Mouse (Mus musculus): ENCODE measurements around the gene Mcl1. TPM values are rescaled to one million over a fixed set of nuclear protein-coding genes. Genes with fewer than 3 reads are reported as not detected.

The Mcl1 gene
- polyA plus RNA-seq, 1 experiment, result 36.9 TPM

- Histone ChIP-seq H3K9me3 (ENCODE audit: control insufficient read depth, low read length) (no peaks in the 10 kb centered on the region), H3K27me3 (ENCODE audit: control insufficient read depth) (no peaks in the 10 kb centered on the region), H3K4me1 (ENCODE audit: control insufficient read depth) (peaks cover 65% of the 10 kb centered on the region), H3K4me3 (replicated peaks) (no peak overlapping the region), H3K36me3 (ENCODE audit: control insufficient read depth) (peaks cover 78% of the 10 kb centered on the region)
- TF ChIP-seq GATA1 (IDR thresholded peaks at IDR 0.05; ENCODE audit: low read length), result no peak
- no peak for TF ChIP-seq TAL1 (IDR thresholded peaks at IDR 0.05; ENCODE audit: low read length)
Measured at GRCm38 (mm10) chr3:95627763-95628162, 30.8 kb upstream of the Mcl1 start.

DNA sequence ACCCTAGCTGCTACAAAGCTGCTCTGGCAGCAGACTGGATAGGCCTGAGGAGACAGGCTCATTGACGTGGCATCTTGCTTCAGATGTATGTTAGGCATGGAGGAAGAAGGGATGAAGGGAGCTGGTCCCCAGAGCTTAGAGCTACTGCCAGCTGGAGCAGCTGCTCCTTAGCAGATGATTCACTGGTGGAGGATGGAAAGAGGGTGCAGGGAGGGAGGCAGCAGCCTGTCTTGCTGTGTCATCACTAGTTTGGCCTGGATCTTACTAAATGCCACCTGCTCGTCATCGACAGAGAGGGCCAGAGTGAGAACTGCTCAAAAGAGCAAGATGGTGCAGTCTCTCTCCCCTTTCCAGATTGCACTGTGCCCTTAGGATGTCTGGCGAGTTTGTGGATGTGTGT lies 28.8 kb upstream of the Mcl1 start:
- peaks cover 49% of the 10 kb centered on the region for H3K4me1 ChIP-seq (ENCODE audit: control insufficient read depth)
- H3K9me3 ChIP-seq (ENCODE audit: control insufficient read depth, low read length), result no peaks in the 10 kb centered on the region
- H3K36me3 ChIP-seq (ENCODE audit: control insufficient read depth), result peaks cover 89% of the 10 kb centered on the region
- H3K4me3 ChIP-seq (replicated peaks), result no peak overlapping the region
- no peak for TF ChIP-seq GATA1 (IDR thresholded peaks at IDR 0.05; ENCODE audit: low read length)
- TF ChIP-seq TAL1 (IDR thresholded peaks at IDR 0.05; ENCODE audit: low read length), result no peak
- no peaks in the 10 kb centered on the region for H3K27me3 ChIP-seq (ENCODE audit: control insufficient read depth)

DNA sequence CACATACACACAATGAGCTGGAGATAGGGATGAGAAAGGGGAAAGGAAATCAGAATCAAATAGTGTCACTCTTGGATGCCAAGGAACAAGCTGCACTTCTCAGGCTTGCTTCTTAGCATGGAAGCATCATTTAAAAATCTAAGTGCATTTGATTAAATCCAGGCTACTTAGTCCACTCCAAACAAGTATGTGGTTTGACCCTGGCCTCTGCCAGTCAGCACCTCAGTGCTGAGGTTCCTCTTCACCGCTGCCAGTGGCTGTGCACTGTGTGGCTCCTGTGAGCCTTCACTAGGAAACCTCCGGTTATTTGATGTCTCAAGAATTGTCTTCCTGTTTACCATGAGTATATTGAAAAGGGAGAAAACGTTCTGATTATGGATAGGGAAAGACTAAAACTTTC lies 27.7 kb upstream of the Mcl1 start:
- Histone ChIP-seq H3K9me3 (ENCODE audit: control insufficient read depth, low read length) (no peaks in the 10 kb centered on the region), H3K36me3 (ENCODE audit: control insufficient read depth) (peaks cover 100% of the 10 kb centered on the region), H3K4me1 (ENCODE audit: control insufficient read depth) (peaks cover 50% of the 10 kb centered on the region), H3K27me3 (ENCODE audit: control insufficient read depth) (no peaks in the 10 kb centered on the region), H3K4me3 (replicated peaks) (no peak overlapping the region)
- TF ChIP-seq TAL1 (IDR thresholded peaks at IDR 0.05; ENCODE audit: low read length) (no peak), GATA1 (IDR thresholded peaks at IDR 0.05; ENCODE audit: low read length) (no peak)

- Histone ChIP-seq H3K36me3 (ENCODE audit: control insufficient read depth) (peaks cover 100% of the 10 kb centered on the region), H3K9me3 (ENCODE audit: control insufficient read depth, low read length) (no peaks in the 10 kb centered on the region), H3K27me3 (ENCODE audit: control insufficient read depth) (no peaks in the 10 kb centered on the region), H3K4me3 (replicated peaks) (no peak overlapping the region), H3K4me1 (ENCODE audit: control insufficient read depth) (peaks cover 48% of the 10 kb centered on the region)
- no peak for TF ChIP-seq GATA1 (IDR thresholded peaks at IDR 0.05; ENCODE audit: low read length)
- TF ChIP-seq TAL1 (IDR thresholded peaks at IDR 0.05; ENCODE audit: low read length), result no peak
Measured at GRCm38 (mm10) chr3:95631304-95631703, 27.3 kb upstream of the Mcl1 start.

- no peak overlapping the region for H3K4me3 ChIP-seq (replicated peaks)
- H3K9me3 ChIP-seq (ENCODE audit: control insufficient read depth, low read length), result no peaks in the 10 kb centered on the region
- TF ChIP-seq TAL1 (IDR thresholded peaks at IDR 0.05; ENCODE audit: low read length) (no peak), GATA1 (IDR thresholded peaks at IDR 0.05; ENCODE audit: low read length) (no peak)
- H3K36me3 ChIP-seq (ENCODE audit: control insufficient read depth), result peaks cover 100% of the 10 kb centered on the region
- H3K4me1 ChIP-seq (ENCODE audit: control insufficient read depth), result peaks cover 42% of the 10 kb centered on the region
- no peaks in the 10 kb centered on the region for H3K27me3 ChIP-seq (ENCODE audit: control insufficient read depth)
Measured at GRCm38 (mm10) chr3:95632648-95633588, 25.7 kb upstream of the Mcl1 start.

DNA sequence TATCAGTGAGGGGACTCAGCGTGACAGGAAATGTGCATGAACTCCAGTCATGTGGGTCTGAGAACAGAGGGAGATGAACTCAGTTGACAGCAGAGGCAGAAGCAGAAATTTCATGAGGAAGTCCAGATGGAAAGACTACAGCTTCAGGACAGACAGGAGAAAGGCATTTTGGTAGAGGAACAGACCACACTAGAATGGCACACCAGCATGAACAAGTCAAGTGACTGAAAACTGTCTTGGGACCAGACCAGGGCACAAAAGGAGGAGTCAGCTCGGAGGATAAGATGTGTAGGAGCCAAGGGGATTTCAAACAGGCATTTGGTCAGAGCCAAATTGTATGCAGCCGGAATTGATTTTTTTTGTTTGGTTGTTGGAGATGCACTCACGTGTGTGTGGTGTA lies 23.0 kb upstream of the Mcl1 start:
- no peaks in the 10 kb centered on the region for H3K27me3 ChIP-seq (ENCODE audit: control insufficient read depth)
- H3K9me3 ChIP-seq (ENCODE audit: control insufficient read depth, low read length), result no peaks in the 10 kb centered on the region
- TF ChIP-seq GATA1 (IDR thresholded peaks at IDR 0.05; ENCODE audit: low read length), result no peak
- peaks cover 50% of the 10 kb centered on the region for H3K4me1 ChIP-seq (ENCODE audit: control insufficient read depth)
- H3K4me3 ChIP-seq (replicated peaks), result no peak overlapping the region
- H3K36me3 ChIP-seq (ENCODE audit: control insufficient read depth), result peaks cover 99% of the 10 kb centered on the region

DNA sequence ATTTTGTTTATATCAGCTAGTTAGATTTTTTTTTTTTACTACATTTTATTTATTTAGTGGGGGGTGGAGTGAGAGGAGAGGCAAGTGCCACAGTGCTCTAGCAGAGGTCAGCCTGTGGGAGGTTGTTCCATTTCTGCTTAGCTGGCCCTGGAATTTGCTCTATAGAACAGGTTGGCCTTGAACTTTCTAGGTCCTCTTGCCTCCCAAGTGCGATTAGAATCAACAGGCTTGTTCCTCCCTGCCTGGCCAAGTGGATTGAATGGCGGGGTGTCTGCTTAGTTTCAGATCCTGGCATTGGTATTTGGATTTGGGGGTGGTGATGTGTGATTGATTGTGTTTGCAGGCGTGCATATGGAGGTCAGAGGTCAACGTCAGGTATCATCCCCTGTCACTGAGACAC lies 22.5 kb upstream of the Mcl1 start:
- H3K27me3 ChIP-seq (ENCODE audit: control insufficient read depth), result no peaks in the 10 kb centered on the region
- H3K4me3 ChIP-seq (replicated peaks), result no peak overlapping the region
- H3K9me3 ChIP-seq (ENCODE audit: control insufficient read depth, low read length), result no peaks in the 10 kb centered on the region
- peaks cover 48% of the 10 kb centered on the region for H3K4me1 ChIP-seq (ENCODE audit: control insufficient read depth)
- TF ChIP-seq TAL1 (IDR thresholded peaks at IDR 0.05; ENCODE audit: low read length) (no peak), GATA1 (IDR thresholded peaks at IDR 0.05; ENCODE audit: low read length) (no peak)
- H3K36me3 ChIP-seq (ENCODE audit: control insufficient read depth), result peaks cover 99% of the 10 kb centered on the region

DNA sequence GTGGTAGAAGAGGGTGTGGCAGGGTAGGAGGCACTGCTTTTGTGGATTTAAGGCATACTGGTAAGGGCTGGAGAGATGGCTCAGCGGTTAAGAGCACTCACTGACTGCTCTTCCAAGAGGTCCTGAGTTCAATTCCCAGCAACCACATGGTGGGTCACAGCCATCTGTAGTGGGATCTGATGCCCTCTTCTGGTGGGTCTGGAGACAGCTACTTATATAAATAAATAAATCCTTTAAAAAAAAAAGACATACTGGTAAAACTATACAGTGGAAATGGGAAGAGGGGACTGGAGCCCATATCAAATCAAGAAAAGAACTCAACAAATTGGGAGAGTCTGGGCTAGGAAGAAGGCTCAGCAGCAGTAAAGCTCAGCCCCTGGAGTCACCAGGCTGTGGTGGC lies 18.9 kb upstream of the Mcl1 start:
- Histone ChIP-seq H3K4me3 (replicated peaks) (no peak overlapping the region), H3K4me1 (ENCODE audit: control insufficient read depth) (peaks cover 70% of the 10 kb centered on the region), H3K27me3 (ENCODE audit: control insufficient read depth) (no peaks in the 10 kb centered on the region), H3K36me3 (ENCODE audit: control insufficient read depth) (peaks cover 83% of the 10 kb centered on the region), H3K9me3 (ENCODE audit: control insufficient read depth, low read length) (no peaks in the 10 kb centered on the region)
- no peak for TF ChIP-seq TAL1 (IDR thresholded peaks at IDR 0.05; ENCODE audit: low read length)
- TF ChIP-seq GATA1 (IDR thresholded peaks at IDR 0.05; ENCODE audit: low read length), result no peak

DNA sequence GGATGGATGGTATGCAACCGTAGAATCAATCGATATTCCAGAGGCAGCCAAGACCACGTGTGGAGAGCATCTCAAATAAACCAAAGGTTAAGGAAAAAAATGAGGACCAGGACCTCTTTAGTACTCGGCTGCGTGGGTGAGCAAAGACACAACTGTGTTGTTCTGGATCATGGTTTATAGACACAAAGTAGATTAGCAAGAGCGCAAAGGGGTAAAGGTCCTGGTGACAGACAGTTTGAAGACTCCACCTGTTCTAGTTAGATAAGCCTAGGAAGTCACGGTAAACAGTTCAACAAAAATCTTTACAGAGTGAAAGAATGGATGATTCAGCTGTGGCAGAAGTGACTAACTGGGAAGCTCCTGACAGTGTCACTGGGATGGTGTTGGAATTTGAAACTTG lies 15.5 kb upstream of the Mcl1 start:
- Histone ChIP-seq H3K4me1 (ENCODE audit: control insufficient read depth) (peaks cover 70% of the 10 kb centered on the region), H3K9me3 (ENCODE audit: control insufficient read depth, low read length) (no peaks in the 10 kb centered on the region)
- TF ChIP-seq TAL1 (IDR thresholded peaks at IDR 0.05; ENCODE audit: low read length) (peak; percentile 58; the same call in 2 of the 3 replicates), GATA1 (IDR thresholded peaks at IDR 0.05; ENCODE audit: low read length) (0 out of 2 replicates have a peak, but pooled peaks have one; percentile 9)

More for the DNA sequence above, 15.5 kb upstream of the Mcl1 start:
- no peaks in the 10 kb centered on the region for H3K27me3 ChIP-seq (ENCODE audit: control insufficient read depth)
- H3K4me3 ChIP-seq (replicated peaks), result no peak overlapping the region
- H3K36me3 ChIP-seq (ENCODE audit: control insufficient read depth), result peaks cover 60% of the 10 kb centered on the region
